Comparison of ENCODE assay signal across 8 mouse cellular contexts in the genomic region with DNA sequence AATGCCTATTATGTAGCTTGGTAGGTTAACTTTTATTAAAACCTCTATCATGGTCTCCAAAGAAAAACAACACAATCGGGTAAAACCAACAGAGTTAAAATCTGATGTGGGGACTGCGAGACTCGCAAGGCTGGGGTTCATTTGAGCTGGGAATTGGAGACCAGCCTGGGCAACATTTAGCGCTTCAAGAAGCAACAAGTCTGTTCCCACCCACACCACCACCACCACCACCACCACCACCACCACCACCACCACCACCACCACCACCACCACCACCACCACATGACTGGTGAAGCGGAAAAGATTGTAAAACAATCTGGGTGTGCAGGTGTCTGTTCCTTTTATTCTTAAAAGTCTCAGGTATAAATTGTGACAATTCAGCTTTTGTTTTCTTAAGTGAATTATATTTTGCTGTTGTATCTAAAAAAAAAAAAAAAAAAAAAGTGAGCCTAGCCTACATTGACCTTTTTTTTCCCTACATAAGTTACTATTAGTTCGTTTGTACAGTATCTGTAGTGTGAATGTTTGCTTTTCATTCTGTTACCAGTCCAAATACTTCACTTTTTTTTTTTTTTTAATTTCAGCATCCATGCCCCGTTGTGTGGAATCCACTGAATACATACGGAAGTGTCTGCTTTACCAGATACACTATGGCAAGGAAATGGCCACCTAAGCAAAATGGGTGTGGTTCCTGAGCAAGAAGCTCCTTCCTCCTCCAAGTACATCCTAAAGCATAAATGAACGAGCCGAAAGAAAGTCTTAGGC. TPM values are rescaled to one million over a fixed set of nuclear protein-coding genes. Genes with fewer than 3 reads are reported as not detected.
A peak's percentile ranks its signal among the peaks of the same experiment; 100 is the strongest.
DNase-seq lines count a peak whose midpoint lies in the region; ATAC-seq lines count a peak whose summit lies in the region.

No protein-coding gene starts in this region.

- peak overlapping the region; percentile 84 for H3K4me2 ChIP-seq in lung, embryonic 15.5 days
- peak overlapping the region; percentile 83 for H3K4me2 ChIP-seq in forebrain, embryonic 14.5 days (ENCODE audit: low read length)
- H3K4me2 ChIP-seq in limb, embryonic 15.5 days = peak overlapping the region; percentile 84
- H3K4me2 ChIP-seq in stomach, embryonic 14.5 days (replicated peaks; ENCODE audit: low read depth, low read length) = peak overlapping the region; percentile 59

- no peak for DNase-seq in lung, adult 18-20 months
- DNase-seq in forebrain, embryonic 14.5 days (ENCODE audit: low spot score) = no peak
- no peak for DNase-seq in gastrocnemius, postnatal 25 days
- DNase-seq in right cerebral cortex, postnatal 25 days = no peak
- no peak for DNase-seq in lung, postnatal 10 days

- H3K9ac ChIP-seq in lung, embryonic 15.5 days = no peak overlapping the region
- H3K9ac ChIP-seq in forebrain, embryonic 14.5 days (ENCODE audit: low read length) = peak overlapping the region; percentile 71; the same call in 1 of the 2 replicates
- no peak overlapping the region for H3K9ac ChIP-seq in limb, embryonic 15.5 days
- no peak overlapping the region for H3K9ac ChIP-seq in stomach, embryonic 14.5 days (replicated peaks; ENCODE audit: low read depth, low read length)

- ATAC-seq in lung, embryonic 15.5 days (ENCODE audit: borderline replicate concordance, extremely low read depth, low FRiP score, low TSS enrichment) = no peak
- no peak for ATAC-seq in forebrain, embryonic 14.5 days
- ATAC-seq in limb, embryonic 15.5 days (ENCODE audit: insufficient number of reproducible peaks, low FRiP score, low TSS enrichment, low read depth) = no peak
- ATAC-seq in stomach, embryonic 14.5 days (ENCODE audit: insufficient number of reproducible peaks, insufficient read depth, low FRiP score, low read depth) = no peak

- H3K27me3 ChIP-seq in lung, embryonic 15.5 days = no peaks in the 10 kb centered on the region
- no peaks in the 10 kb centered on the region for H3K27me3 ChIP-seq in forebrain, embryonic 14.5 days (replicated peaks; ENCODE audit: control insufficient read depth, insufficient read depth, low read length)
- H3K27me3 ChIP-seq in limb, embryonic 15.5 days = no peaks in the 10 kb centered on the region
- no peaks in the 10 kb centered on the region for H3K27me3 ChIP-seq in stomach, embryonic 14.5 days (ENCODE audit: control insufficient read depth, insufficient read depth, low read length)

- peaks cover 10% of the 10 kb centered on the region; the same call in 1 of the 2 replicates for H3K4me1 ChIP-seq in lung, embryonic 15.5 days
- H3K4me1 ChIP-seq in forebrain, embryonic 14.5 days (ENCODE audit: control insufficient read depth, insufficient read depth, low read length) = peaks cover 2% of the 10 kb centered on the region; the same call in 1 of the 2 replicates
- peaks cover 8% of the 10 kb centered on the region; the same call in 1 of the 2 replicates for H3K4me1 ChIP-seq in limb, embryonic 15.5 days
- 0 out of 2 replicates have a peak, but pooled peaks cover 3% of the 10 kb centered on the region for H3K4me1 ChIP-seq in stomach, embryonic 14.5 days (ENCODE audit: control insufficient read depth, insufficient read depth, low read length)

- H3K9me3 ChIP-seq in lung, embryonic 15.5 days = no peaks in the 10 kb centered on the region
- H3K9me3 ChIP-seq in forebrain, embryonic 14.5 days (replicated peaks; ENCODE audit: control insufficient read depth, low read length) = no peaks in the 10 kb centered on the region
- no peaks in the 10 kb centered on the region for H3K9me3 ChIP-seq in limb, embryonic 15.5 days
- no peaks in the 10 kb centered on the region for H3K9me3 ChIP-seq in stomach, embryonic 14.5 days (ENCODE audit: control insufficient read depth, low read depth, low read length)

- peaks cover 22% of the 10 kb centered on the region for H3K36me3 ChIP-seq in lung, embryonic 15.5 days
- peaks cover 31% of the 10 kb centered on the region for H3K36me3 ChIP-seq in forebrain, embryonic 14.5 days (ENCODE audit: control insufficient read depth, insufficient read depth, low read length)
- H3K36me3 ChIP-seq in limb, embryonic 15.5 days = peaks cover 14% of the 10 kb centered on the region
- H3K36me3 ChIP-seq in stomach, embryonic 14.5 days (ENCODE audit: control insufficient read depth, insufficient read depth, low read length) = peaks cover 18% of the 10 kb centered on the region

- H3K27ac ChIP-seq in lung, embryonic 15.5 days = peak overlapping the region; percentile 81
- no peak overlapping the region for H3K27ac ChIP-seq in forebrain, embryonic 14.5 days (ENCODE audit: low read depth, low read length)
- H3K27ac ChIP-seq in limb, embryonic 15.5 days = no peak overlapping the region
- no peak overlapping the region for H3K27ac ChIP-seq in stomach, embryonic 14.5 days (ENCODE audit: low read length)

- H3K4me3 ChIP-seq in lung, embryonic 15.5 days = peak overlapping the region; percentile 65
- peak overlapping the region; percentile 56 for H3K4me3 ChIP-seq in forebrain, embryonic 14.5 days (ENCODE audit: low read depth, low read length)
- peak overlapping the region; percentile 66 for H3K4me3 ChIP-seq in limb, embryonic 15.5 days
- H3K4me3 ChIP-seq in stomach, embryonic 14.5 days (ENCODE audit: low read depth, low read length) = peak overlapping the region; percentile 55

- WGBS in lung, embryonic 15.5 days = 41% methylated on average over 10 of the region's 10 CpGs
- WGBS in forebrain, embryonic 14.5 days = 49% methylated on average over 10 of the region's 10 CpGs
- 46% methylated on average over 10 of the region's 10 CpGs for WGBS in limb, embryonic 15.5 days
- WGBS in stomach, embryonic 14.5 days = 47% methylated on average over 10 of the region's 10 CpGs

RNA-seq across cellular contexts. Expression of gene Ropn1l, which starts 0.7 kb away (rescaled TPM):
- 2.9 and 3.5 TPM in 2 replicates for polyA plus RNA-seq in lung, embryonic 15.5 days (2015; fragmentation: Nextera tagmentation; extraction: Ambion mirVana)
- 2.1 and 3.2 TPM in 2 replicates for polyA plus RNA-seq in forebrain, embryonic 14.5 days (2014; fragmentation: Nextera tagmentation; extraction: Ambion mirVana)
- 1.2 TPM in 2 replicates for polyA plus RNA-seq in limb, embryonic 15.5 days (2015; fragmentation: Nextera tagmentation; extraction: Ambion mirVana)
- 1.4 and 2.3 TPM in 2 replicates for polyA plus RNA-seq in stomach, embryonic 14.5 days (2014; fragmentation: Nextera tagmentation; extraction: Ambion mirVana)
- not detected for total RNA-seq in gastrocnemius, postnatal 25 days (2021)
